Mouse (Mus musculus): Measurements from ENCODE around the gene Krt34.
A peak's percentile ranks its signal among the peaks of the same experiment; 100 is the strongest.

Gene Krt34

DNA sequence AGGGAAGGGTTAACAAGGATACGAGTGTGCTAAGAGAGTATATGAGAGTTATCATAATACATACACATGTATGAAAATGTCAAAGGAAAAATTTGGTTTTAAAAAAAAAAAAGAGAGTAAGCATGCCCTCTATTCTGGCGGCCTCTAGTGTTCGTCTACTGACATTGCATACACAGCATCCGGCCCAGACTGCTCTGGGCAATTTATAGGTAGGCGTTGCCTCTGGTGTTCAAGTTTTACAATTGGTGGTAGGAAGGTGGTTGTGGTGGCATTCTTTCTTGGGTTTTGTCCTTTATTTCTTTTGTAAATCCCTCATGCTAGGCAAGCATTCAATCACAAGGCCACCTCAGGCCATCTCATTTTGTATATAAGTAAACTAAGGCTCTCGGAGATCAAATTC is 36.5 kb downstream of the Krt34 start:
- DNase-seq (ENCODE audit: low read depth, low spot score), result peak; percentile 20

DNA sequence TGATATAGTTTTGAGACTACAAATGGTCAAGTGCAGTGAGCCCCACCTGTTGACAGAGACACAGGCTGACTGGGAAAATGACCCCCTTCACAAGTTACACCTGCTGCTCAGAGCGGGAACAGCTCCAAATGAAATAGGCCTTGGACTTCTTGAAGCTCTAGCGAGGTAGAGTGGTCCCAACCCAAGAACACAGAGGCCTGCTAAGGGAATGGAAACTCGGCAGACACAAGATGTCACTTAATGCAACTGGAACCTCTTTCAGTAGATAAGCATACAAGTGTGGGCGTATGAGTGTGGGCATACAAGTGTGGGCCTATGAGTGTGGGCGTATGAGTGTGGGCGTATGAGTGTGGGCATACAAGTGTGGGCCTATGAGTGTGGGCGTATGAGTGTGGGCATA is 42.3 kb downstream of the Krt34 start:
- DNase-seq (ENCODE audit: low read depth, low spot score), result no peak

DNA sequence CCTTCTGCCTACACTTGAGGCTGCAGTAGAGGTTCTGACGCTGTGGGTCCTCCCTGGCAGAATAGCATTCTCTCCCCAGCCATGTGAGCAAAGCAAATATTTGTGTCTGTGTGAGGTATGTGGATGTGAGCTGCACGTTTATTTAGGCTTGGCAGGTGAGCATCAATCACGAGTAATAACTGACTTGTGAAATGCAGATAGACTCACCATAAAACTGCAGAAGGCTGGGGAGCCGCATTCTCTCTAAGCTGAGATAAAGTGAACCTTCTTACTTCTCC is 47.0 kb downstream of the Krt34 start:
- DNase-seq (ENCODE audit: low read depth, low spot score), result no peak

DNA sequence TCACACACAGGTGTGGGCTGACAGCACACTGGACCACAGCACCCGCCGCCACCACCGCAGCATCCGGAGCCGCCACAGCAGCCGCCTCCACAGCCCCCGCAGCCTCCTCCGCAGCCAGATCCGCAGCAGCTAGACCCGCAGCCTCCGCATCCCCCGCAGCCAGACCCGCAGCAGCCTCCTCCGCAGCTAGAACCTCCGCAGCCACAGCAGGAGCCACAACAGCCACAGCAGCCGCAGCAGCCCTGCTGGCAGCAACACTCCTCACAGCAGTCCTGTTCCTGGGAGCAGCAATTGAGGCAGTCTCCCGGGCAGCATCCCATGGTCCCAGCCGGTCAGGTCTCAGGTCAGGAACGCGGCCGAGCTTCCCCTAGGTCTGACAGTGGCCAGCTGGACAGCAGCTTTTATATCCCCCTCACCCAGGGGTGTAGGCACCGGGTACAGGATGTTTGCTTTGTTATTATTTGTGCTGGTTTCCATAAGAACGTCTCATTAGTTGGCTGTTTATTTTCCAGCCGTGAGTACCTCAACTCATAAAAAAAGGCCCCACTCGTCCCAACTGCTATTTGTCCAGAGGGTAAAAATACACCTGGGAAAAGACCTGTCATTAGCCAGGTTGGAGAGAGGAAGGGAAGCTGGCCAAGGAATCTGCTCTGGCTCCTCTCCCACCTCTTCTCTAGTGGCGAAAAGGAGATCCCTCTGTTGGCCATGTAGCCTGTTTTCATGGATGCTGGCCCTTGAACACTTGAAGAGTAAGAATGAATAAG is 47.6 kb downstream of the Krt34 start, which contains the start of gene Krtap17-1:
Krtap17-1 (minus strand) TSS at position 375 of the 764 bp plus-strand sequence.
- DNase-seq (ENCODE audit: low read depth, low spot score), result no peak

DNA sequence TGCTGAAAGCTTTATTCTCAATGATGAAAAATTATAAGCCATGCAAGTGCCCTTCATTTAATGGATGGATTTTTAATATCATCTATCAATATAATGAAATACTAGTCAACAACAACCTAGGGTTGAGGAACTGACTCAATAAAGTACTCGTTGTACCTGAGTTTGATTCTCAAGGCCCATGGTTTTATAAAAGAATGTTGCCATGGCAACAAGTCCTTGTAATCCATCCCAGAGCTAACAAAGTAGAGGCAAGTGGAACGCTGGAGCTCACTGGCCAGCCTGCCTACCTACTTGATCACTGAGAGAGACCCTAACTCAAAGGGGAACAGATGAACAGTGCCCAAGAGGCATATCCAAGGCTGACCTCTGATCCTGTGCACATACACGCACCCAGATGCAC is 50.8 kb downstream of the Krt34 start:
- DNase-seq (ENCODE audit: low read depth, low spot score), result no peak

DNA sequence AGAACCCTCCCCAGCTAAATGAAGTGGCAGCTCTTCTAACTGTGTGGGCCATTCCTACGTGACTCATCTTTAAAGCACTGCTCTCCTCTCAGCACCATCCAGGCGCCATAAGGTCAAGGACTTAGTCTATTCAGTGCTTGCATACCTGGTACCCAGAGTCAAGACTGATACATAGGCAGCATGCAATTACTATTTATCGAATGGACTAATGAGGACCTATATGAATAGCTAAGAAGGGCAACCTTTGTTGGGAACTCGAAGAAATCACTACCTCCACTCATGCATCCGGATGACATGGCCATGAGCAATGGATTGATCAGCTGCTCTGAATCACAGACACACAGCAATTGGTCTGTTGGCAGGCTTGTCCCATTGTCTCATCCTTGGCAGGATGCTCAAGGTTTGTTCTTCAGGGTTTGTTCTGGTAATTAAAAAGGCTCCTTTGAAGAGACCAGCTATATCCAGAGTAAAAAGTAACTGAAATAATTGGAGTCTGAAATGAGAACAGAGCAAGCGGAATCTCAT is 51.4 kb downstream of the Krt34 start:
- DNase-seq (ENCODE audit: low read depth, low spot score), result no peak

DNA sequence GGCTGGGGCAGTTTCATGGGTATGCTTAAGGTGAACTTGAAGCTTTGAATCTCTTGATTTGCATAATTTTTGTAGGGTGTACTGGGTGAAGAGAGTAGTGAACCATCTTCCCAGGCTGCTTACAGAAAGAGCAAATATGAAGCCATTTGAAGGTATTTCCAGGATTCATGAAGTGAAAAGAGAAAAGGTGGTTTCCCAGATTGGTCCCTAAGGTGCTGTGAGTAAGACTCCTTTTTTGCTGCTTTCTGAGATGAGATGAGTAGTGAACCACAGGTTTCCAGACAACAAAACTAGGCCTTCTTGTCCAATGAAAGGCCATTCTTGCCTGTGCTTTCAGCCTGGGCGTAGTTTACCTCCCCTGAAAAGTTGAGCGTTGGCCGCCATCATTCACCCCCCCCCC is 52.8 kb downstream of the Krt34 start:
- DNase-seq (ENCODE audit: low read depth, low spot score), result no peak
